Mouse (Mus musculus): ENCODE data around the gene Fthl17a. TPM values are rescaled to one million over a fixed set of nuclear protein-coding genes. Genes with fewer than 3 reads are reported as not detected.

Gene Fthl17a
- polyA plus RNA-seq (2014; fragmentation: Illumina TruSeq; extraction: RNeasy Lipid Tissue Mini Kit (QIAGEN cat#74804); ENCODE audit: insufficient read depth, low read depth, low replicate concordance) = not detected

DNA sequence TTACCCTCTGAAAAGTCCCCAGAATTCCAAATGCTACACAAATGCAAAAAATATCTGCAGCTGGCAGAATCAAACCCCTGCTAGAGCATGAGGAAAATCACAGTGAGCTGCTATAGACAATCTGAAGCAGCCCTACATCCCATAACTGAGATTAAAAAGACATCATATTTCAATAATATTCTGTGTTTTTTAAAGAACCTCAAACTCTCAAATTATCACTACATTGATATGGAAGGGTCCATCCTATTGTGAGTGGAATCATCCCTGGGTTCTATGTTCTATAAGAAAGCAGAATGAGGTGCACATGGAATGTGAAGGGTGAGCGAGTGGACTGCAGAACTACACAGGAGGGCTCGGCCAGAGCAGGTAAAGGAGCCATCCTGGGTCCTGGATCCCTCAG, at the start of gene Fthl17a:
TSS of gene Fthl17a (plus strand) at position 301 of the 400 bp plus-strand sequence.

All from lung, adult 10 weeks (tissue).